Mouse (Mus musculus) heart, adult 11 months (tissue): Measurements from ENCODE around the gene Pou3f3.

Experiments
- DNase-seq: peaks from one replicate; pipeline ENCODE4 v3.0.0; 2022

The Pou3f3 gene

DNA sequence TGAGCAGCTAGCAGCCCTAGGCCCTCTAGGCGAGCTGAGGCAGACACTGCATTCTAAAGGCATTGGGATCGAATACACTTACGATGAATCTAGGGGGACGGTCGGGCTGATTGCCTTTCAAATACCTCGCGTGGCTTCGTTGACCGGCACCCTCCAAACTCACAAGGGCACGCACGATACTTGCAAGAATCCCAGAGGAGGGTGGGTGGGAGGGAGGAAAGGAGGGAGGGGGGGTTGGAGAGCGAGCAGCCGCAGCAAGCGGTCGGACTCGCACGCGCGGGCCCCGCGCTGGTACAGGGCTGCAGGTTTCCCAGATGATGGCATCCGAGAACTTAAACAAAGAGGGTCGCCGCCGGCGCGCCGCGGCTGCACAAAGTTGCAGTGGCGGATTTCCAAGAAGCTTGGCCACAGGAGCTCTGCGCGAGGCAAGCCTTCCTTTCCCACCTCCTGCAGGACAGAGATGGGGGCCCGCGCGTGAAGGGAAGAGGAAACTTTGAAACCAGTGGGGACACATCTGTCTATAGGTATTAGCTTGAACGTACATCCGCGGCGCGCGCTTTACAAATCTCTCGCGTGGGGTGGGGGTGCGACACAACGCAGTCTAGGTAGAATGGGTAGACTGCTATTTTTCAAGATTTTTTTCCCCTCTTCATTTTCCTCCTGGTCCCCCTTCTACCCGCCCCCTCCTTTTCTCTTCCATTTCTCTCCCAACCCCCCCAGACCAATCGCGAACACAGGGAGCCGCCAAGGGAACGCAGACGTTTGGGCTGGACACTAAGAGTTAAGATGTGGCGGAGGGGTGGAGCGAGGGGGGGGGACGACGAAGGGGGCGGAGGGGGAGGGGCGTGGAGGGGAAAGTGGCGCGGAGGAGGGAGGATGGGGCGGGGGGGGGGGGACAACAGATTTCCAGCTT, 647 bp upstream of the Pou3f3 start:
- no peak for DNase-seq

DNA sequence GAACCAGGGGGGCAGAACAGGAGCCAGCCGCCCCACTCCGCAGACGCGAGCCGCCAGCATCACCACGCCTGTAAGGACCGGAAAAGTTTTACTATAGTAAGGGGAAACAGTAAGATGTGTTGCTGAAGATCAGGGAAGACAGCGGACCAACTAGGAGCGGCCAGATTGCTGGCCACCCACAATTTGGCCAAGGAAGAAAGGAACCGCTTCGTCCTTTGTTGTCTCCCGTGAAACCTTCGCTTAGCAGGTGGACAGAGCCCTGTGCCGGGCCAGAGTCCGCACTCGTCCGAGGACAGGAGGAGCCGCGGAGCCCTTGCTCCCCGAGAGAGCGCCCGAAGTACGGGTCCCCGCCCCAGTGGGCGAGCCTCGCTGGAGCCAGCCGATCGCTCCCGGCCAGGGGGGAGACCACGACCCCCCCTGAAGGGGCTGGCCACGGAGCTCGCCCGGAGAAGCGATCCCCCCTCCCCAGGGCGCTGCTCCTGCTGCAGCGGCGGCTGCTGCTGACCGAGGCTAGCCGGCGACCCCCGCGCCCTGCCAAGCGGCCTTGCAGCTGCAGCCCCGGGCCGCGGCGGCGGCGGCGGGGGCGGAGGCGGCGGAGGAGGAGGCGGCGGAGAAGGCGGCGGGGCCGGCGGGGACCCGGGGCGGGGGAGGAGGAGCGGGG, 933 bp downstream of the Pou3f3 start:
- peak; percentile 77 for DNase-seq

DNA sequence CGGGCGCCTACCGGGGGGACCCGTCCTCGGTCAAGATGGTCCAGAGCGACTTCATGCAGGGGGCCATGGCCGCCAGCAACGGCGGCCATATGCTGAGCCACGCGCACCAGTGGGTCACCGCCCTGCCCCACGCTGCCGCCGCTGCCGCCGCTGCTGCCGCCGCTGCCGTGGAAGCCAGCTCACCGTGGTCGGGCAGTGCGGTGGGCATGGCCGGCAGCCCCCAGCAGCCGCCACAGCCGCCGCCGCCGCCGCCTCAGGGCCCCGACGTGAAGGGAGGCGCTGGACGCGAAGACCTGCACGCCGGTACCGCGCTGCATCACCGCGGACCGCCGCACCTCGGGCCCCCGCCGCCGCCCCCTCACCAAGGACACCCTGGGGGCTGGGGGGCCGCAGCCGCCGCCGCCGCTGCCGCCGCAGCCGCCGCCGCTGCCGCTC, 1.8 kb downstream of the Pou3f3 start:
- DNase-seq = peak; percentile 69

DNA sequence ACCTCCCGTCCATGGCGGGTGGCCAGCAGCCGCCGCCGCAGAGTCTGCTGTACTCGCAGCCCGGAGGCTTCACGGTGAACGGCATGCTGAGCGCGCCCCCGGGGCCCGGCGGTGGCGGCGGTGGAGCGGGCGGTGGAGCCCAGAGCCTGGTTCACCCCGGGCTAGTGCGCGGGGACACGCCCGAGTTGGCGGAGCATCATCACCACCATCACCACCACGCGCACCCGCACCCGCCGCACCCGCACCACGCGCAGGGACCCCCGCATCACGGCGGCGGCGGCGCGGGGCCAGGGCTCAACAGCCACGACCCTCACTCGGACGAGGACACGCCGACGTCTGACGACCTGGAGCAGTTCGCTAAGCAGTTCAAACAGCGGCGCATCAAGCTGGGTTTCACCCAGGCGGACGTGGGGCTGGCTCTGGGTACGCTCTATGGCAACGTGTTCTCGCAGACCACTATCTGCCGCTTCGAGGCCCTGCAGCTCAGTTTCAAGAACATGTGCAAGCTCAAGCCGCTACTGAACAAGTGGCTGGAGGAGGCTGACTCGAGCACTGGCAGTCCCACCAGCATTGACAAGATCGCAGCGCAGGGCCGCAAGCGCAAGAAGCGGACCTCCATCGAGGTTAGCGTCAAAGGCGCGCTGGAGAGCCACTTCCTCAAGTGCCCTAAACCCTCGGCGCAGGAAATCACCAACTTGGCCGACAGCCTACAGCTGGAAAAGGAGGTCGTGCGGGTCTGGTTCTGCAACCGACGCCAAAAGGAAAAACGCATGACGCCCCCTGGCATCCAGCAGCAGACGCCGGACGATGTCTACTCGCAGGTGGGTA, 2.4 kb downstream of the Pou3f3 start:
- DNase-seq = peak; percentile 83

DNA sequence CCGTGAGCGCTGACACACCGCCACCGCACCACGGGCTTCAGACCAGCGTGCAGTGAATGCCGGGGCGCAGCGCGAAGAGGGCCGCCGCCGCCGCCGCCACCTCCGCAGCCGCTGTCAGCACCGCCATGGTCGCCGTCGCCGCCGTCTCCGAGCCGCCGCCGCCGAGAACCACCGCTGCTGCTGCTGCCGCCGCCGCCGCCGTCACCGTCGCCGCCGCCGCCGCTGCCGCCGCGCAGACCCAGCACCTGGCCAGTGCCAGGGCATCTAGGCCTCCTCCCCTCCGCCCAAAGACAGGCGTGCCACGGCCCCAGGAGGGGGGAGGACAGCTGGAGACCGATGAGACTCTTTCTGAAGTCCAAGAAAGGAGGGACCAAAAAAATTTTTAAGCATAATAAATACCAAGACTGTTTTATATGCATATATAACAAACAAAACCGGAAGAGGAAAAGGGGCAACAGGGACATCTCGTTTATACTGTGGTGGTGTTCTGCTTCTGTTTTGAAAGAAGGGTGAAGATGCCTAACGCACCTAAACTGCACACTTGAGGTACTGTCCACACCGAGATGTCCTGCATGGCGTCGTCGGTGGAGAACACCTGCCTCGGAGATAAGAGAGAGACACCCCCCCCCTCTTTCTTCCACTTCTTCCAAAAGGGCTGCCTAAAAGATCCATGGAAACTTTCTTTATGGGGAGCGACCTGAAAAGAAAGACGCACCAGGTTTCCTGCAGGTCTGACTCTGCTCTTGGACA, 3.2 kb downstream of the Pou3f3 start:
- DNase-seq = peak; percentile 79

DNA sequence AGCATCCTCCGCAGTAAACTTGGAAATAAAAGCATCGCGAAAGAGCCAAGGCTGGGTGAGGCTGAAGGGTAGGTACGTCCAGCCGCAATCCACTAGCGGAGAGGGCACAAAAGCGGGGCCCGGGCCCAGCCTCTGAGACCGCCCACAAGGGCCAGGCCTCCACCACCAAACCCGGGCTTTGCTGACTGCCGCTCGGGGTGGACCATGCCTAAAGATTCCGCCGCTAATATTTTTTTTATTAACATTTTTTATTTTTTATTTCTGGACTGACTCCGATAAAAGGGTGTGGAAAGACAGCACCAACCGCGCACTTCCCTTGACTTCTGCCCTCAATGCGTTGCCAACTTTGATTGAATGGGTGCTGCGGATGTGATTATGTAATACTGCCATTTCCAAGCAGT, 3.9 kb downstream of the Pou3f3 start:
- peak; percentile 60 for DNase-seq

DNA sequence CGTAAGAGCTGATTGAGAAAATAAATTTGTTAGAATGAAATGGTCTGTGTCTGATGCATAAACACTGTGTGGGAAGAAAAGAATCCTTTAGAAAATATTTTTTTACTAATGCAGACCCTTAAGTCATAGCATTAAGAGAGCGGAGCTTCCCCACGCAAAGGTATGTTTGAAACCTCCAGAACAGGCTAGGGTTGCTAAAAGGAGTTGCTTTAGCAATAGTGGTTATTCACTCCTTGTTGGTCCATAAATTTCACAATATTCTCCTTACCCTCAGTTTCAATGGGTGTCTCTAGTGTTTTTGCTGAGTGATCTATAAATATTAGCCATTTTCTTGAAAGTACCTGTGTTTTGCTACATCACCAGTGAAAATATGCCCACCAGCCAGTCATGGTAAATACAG, 4.6 kb downstream of the Pou3f3 start:
- DNase-seq = no peak

DNA sequence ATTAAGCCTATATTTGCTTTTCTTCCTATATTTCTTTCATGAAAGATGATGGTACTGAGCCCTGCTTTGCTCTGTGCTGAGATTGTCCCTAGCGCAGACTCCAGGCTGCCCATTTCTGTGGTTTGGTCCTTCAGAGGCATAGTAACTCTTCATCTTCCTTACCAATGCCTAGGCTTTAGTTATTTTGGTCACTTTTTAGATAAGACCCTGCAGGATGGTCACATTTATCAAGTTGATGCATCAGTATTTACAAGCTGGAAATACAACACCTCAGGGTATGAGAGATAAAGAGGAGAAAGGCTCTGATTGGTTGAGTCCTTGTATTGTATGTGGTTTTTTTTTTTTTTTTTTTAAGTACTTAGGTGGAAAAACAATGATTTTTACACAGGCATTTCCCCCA, 5.2 kb downstream of the Pou3f3 start:
- DNase-seq = no peak

DNA sequence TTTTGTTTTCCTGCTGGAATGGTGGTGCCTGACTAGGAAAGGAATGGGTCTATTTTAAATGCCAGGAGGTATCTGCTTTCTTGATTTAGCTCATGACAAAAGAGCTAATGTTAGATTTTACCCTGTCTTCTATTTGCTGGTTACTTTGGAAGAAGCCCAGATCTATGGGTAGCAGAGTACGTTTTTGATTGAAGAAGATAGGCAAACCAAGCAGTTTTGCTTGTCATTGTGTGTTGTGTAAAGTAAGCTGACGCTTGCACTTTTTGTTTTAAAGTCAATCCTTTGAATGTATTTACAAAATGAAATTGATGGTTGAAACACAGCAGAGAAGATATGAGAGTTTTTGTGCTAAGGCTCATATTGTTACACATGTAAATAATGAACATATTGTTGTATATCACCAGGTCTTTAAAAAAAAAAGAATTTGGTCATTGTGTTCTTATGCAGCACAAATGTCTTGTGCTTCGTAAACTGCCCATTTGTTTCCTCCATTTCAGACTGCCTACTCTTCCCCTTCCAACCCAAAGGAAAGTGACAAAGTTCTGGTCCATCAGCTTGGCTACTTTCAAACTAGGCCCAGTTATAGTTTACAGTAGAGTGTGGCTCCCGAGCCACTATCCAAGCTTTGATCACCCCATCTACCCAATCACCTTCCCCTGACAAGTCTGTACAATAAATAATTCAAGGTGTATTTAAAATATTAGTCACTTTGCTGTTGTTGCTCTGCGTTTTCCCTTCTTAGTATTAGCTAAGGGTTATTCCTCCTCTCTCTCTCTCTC, 6.5 kb downstream of the Pou3f3 start:
- DNase-seq = peak; percentile 43

DNA sequence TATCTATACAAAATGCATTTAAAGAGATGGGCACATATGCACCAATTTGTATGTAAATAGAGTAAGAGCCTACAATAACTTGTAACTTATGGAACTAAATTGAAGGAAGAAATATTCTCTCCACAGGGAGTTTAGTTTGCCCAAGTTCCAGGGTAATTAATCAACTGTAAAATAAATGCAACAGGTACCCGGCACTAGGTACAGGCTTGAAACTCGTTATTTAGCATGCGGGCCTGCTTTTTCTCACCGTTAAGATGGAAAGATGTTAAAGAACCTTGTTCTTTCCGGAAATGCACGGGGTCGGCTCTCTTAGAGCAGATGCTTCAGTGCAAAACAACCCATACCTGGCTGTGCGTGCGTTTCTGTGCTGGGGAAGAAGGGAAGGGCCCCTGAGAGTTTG, 7.4 kb downstream of the Pou3f3 start:
- no peak for DNase-seq

DNA sequence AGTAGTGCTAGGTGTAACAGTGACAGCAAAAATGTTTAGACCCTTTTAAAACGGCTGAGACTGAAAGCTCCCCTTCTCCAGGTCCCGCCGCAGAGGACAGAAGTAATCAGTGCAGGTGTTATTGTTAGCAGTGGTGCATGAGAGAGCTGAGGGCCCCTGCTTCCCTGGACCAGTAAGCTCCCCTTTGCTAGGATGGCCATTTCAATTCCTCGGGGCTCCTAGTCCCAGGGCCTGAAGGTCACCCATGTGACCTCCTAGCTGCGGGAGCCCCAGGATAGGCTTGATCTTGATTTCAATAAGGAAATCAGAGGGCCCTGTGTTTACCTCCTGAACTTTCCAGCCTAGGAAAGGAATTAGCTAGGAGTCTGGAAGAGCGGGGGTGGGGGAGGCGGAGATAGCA, 7.9 kb downstream of the Pou3f3 start:
- DNase-seq = peak; percentile 64

DNA sequence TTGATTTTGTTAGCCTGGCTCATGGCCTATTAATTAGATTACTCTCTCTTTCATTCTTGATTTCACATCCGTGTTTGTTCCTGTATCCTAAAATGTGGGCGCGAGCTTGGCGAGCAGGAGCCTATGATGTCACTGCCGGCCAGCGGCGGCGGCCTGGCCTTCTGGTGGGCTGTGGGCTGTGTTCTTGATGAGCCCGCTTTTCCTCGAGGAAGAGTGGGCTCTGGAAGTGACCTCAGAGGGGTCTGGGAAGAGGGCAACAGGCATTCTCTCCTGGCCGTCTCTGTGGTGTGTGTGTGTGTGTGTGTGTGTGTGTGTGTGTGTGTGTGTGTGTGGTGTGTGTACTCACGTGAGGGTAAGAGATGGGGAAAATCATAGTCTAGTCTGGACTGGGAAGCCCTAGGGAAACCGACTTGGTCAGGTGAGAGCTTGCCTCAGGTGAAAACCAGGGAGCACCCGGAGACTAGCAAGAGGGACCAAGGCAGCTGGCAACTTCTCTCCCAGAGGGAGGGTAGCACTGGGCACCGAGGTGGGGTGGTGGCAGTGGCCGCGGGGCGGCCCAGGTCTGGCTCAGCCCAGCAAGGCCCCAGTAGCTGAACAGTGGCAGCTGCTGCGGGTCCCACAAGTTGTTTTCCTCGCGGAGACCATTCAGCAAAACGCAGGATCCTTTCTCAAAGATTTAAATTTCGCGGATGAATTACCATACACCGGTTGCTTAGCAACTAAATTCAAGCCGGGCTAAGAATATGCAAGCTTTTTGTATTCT, 8.5 kb downstream of the Pou3f3 start:
- DNase-seq = peak; percentile 77

DNA sequence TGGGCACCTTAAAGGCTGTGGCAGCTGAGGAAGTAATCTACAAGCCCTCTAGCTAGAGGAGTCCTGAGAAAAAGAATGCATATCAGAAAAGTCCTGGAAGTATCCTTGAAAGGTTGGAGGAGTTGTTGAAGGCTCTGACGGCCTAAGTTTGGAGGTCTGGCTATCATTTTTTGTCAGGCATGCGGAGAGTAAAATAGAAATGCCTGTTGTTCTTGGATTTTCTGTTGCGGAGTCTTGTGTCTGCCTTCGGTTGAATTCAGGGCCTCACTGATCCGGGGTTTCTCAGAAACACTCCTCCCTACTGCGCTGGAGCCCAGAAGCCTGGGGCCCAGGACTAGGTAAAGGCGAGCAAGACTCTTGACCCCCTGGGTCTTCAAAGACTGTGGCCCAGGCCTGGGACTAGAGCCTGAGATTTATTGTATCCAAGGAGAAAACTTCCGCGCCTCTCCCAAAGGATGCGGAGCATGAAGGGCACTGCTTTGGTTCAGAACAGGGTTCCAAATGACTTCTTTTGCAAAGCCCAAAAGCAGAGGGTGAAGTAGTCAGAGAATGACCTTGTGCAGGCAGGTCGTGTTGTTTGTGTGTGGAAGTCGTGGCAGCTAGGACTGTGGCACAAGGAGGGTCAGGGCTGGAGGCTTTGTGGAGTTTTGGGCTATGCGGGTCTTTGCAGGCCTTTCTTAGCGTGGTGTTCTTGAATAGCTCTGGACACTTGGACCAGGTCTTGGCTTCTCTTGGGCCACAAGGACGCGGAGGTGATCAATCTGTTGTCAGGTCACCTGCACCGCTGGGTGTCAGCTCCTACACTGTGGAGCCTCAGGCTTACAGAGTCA, 9.6 kb downstream of the Pou3f3 start:
- DNase-seq = peak; percentile 80

DNA sequence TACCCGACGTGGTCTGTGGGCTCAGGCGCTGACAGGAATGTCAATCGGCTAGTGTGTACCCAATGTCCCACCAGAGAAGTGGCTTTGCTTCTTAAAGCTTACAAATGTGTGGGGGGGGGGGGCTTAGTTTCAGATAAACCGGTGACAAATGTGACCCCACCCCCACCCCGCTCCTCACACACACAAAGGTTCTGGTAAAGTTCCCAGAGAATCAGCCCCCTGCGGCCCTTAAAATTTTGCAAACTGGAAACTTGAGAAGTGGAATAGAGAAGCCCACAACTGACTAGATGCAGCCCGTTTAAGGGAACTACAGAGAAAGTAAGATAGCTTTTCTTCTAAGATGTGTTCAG, 10.2 kb downstream of the Pou3f3 start:
- DNase-seq = no peak

DNA sequence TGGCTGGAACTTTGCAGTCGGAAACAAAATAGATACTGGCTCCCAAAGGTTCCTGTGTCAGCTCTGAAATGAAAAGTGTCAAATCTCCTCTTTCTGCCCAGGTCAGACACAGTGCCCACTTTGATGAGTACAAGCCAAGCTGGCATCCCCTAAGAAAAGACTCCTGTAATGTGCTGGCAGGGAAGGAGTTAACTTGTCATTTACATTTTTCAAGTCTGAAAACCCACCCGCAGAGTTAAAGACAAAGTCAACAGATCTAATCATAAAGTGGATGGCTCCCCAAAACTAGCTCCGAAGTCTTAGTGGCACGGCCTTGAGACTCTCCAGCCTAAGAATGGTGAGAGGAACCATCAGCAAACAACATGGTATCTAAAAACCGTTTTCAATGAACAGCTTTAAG, 11.6 kb downstream of the Pou3f3 start:
- peak; percentile 44 for DNase-seq

DNA sequence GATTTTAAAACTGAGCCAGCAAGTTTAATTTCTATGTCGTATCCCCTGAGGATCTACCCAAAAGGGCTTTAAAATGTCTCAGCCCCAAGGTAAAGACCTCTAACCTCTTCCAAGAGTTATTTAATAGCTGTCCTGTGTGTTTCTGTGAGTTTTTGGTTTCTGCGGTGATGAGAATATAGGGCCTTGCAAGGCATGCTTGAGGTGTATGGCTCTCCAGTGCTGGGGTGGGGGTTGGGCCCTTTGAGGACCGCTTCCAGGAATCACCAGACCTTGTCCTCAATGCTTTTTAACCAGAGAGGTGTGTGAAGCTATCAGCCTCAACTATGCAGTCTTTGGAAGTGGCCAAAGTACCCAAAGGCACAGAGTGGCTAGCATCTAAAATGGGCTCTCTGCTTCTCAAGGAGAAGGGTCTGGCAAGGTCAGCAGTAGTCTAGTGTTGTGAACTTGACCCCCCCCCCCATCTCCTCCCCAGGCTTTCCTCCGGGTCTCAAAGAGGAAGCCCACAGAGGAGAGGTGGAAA, 12.1 kb downstream of the Pou3f3 start:
- DNase-seq = peak; percentile 54

DNA sequence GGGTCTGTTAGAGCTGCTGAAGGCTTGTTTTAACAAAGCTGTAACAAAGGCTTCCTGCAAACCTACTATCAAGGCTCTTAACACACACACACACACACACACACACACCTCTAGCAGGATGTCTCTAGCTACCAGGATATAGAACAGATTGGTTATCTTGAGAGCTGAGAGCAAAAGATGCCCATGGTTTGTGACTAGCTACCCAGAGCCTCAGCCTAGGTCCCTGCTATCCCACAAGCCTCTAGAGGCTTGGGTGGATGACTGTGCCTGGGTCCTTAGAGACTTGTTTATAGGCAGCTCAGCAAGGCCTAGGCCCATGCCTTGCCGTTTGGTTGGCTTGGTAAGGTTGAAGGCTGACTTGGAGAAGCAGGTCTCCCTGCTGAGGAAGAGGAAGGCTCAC, 13.5 kb downstream of the Pou3f3 start:
- no peak for DNase-seq

DNA sequence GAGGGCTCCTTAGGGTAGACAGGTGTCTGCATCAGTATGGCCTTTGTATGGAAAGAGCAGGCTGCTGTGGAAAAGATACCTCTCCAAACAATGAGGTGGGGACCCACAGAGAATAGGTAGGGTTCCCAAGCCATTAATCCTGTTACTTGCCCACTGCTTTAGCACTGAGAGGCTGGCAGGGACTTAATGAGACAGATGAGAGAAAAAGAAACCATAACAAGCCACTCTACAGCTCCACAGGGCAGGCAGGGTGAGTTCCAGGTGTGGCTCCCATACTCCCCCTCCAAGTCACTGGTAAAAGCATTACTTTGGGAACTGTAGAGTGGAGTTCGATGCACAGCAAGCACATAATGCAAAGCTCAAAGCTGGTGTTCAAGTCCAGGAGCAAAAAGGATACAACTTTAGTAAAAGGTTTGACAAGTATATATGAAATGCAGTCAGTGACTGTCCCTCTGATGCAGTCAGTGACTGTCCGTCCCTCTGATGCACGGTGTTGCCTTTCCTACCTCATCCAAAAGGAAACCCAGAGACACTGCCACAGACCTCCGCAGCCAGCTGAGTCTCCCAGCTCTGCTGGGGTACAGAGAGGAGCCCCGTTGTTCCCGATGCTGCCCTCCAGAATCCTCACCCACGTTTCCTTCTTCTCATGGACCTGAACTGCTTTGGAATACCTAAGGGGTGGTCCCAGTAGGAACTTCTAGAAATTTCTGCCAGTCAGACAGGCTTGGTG, 14.0 kb downstream of the Pou3f3 start:
- DNase-seq = peak; percentile 85

DNA sequence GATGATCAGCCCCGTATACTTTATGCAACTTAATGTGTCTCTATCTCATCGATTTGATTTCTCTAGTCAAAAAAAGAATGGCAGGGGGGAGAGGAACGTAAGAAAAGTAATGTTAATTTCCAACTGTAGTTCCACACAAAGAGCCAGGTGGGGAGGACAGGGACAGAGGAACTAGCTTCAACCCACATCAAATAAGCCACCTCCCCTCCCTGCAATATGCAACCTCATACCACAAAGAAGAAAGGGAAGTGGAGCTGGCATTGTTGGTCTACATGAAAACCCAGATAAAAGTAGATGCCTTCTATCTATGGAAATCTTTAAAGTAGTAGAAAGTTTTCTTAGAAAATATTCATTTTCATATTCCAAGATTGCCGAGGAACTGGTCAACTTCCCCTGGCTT, 14.7 kb downstream of the Pou3f3 start:
- DNase-seq = peak; percentile 34
